Mouse (Mus musculus) kidney, adult 18-20 months (tissue): ENCODE measurements at regions not wholly inside any gene's neighbourhood (a gene's known extent, or its start where the extent isn't known, plus 50 kb on each side); places are given as distances from the start of the nearest gene placed in this dataset.

Experiments
- DNase-seq: peaks from one replicate; pipeline ENCODE4 v3.0.0; 2021

DNA sequence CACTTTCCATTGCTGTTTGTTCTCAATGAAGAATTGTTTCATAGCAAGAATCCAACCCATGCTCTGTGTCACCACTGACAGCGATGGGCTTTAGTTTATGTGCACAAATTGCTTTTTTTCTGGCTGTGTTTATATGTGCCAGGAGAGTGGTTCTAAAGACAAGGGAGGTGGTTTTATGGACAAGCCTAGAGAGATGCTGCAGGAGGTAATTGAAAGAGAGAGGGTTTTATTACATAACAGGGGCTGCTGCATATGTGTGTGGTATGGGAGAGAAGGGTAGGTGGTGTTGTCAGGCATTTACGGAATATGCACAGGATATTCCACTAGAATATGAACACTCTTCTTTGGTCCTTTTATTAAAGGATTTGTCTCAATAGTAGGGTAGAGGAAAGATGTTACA, 340.2 kb downstream of the Btg1 start:
- DNase-seq = no peak

- DNase-seq = no peak
Observed at GRCm38 (mm10) chr10:96969825-96970224, 353.0 kb downstream of the Btg1 start.

DNA sequence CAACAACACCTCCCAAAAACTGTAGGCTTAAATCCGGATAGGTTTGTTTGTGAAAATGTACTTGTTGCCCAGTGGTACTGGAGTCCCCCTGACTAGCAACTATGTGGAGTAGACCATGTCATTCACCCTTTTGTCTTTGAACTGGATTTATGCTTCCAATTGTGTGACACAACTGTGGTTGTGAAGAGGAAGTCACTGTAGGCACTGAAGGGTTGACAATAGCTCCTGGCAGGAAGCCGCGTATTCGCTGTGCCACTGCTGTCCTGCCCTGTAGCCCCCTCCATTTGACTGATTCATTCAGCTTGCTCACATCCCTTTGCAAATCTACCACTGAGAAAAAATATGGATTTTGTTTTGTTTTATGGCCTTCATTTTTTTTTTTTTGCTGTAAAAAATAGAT, 353.9 kb downstream of the Btg1 start:
- no peak for DNase-seq

GRCm38 (mm10) chr10:96971810-96972209, 355.0 kb downstream of the Btg1 start:
- no peak for DNase-seq

DNA sequence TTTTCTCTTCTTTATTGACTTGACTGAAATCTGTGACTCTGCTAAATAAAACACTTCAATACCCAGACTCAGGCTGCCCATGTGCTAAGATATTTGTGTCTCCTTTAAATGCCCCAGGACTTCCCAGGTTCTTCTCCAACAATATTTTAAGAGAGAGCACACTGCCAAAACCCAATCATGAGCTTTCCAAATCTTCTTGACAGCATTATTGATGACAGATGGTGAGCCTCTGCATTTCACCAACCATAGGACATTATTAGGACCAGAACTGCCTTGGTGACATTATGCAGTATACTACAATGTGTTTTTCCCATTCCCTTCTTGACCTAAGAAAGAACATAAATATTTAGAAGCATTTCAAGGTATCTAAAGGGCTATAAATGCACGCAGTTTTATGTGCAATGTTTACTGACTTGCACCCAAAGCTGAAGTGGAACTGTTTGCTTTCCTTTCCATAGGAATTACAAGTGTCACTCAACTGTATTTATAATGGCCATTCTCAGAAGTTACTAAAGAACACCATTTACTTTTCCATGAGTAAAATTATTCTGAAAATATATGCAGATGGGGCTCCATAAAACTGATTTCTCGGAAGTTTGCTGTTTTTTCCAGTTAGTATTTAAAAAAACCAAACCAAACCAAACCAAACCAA, 357.6 kb downstream of the Btg1 start:
- no peak for DNase-seq

GRCm38 (mm10) chr10:96976691-96977090, 359.9 kb downstream of the Btg1 start:
- DNase-seq = no peak

DNA sequence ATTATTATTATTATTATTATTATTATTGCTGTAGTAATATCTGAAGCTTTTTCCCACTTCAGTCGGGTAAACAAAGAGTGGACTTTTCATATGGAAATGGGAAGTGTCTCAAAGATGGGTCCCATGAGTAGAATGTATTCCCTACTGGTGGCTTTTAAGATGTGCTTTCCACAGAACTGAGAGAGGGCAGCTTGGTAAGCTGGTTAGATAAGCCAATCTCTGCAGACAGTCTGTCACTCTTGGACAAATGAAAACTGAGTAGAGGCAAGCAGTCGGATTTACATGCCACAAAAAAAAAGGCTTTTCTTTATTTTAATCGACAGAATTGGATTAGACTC, 363.7 kb downstream of the Btg1 start:
- DNase-seq = no peak

DNA sequence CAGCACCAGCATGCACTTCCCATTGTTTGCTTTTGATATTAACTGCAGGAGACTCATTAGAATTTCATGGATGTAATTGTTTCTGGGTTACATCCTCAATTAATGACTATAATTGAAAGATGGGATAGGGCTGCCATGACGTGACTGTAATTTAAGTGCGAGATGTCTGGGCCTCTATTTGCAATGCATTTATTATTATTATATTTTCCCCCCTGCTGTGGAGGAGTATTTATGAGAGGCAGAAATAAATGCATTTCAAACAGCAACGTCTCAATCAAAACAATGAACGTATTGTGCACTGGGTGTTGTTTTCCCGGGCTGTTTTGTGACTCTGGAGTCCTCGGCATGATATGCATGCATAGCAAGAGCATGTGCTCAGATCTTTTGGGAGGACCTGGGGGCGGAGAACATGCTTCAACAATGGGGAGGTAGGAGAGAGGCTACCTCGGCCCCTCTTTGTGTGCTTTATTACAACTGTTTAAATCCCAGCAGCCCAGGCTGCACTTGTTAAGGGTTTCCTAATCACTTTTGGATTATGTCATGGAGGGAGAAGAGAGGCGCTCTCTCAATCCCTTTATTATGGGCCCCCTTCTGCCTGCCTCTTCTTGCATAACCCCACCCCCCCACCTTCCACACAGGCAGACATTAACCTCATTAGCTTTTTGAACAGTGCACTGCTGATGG, 364.2 kb downstream of the Btg1 start:
- no peak for DNase-seq

GRCm38 (mm10) chr10:96981516-96981869, 364.7 kb downstream of the Btg1 start:
- no peak for DNase-seq

- DNase-seq = no peak
Observed at GRCm38 (mm10) chr10:97000871-97001270, 384.1 kb downstream of the Btg1 start.

DNA sequence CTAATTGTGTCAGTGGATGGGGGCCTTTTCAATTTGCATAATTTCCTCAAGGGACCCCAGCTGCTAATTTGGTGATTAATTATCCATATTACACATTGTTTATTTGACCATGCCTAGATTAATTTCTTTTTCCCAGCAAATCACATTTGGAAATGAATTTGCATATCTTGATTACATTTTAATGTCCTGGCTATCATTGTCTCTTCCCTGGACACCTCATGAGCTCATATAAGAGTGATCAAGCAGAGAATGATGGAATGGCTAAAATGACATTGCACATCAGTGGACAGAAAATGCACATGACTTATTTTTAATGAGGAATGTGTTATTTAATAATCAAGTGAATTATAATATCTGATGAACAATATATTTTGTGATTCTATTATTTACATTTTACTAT, 392.1 kb downstream of the Btg1 start:
- no peak for DNase-seq

DNA sequence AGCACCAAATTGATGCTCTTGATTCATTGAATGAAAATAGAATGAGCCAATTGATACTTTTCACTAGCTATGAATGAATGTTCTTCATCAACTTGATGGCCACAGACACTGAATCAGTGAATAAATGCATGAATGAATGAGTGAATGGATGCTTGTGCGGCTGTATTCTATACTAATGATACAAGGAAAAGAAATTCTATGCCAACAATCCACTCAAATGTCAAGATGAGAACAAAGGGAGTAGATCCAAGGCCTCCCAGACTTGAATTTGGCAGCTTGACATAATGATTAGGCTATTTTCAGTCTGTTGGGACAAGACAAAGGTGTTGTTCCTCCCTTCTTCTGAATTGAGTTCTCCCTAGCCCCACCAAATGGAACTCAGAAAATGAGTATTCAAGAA, 393.1 kb downstream of the Btg1 start:
- no peak for DNase-seq

DNA sequence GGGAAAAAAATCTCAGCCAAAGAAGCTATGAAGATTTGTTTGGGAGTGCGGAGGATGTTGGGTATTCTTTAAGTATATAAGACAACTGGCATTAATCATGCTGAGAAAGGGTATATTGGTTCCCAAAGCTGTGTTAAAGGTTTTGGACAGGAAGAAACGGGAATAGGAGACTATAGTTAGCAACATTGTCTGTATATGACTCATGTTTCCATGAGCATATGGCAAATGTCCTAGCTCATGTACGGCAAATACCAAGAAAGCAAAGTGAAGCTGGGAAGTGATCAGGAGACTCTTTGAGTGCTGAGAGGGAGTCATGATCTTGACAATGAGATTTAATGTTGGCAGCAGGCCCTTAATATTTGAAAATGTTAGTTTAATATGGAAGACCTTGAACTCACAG, 401.8 kb downstream of the Btg1 start:
- DNase-seq = no peak

- DNase-seq = no peak
Observed at GRCm38 (mm10) chr10:97028776-97029175, 412.0 kb downstream of the Btg1 start.

- DNase-seq = no peak
Observed at GRCm38 (mm10) chr10:97030996-97031395, 414.2 kb downstream of the Btg1 start.

DNA sequence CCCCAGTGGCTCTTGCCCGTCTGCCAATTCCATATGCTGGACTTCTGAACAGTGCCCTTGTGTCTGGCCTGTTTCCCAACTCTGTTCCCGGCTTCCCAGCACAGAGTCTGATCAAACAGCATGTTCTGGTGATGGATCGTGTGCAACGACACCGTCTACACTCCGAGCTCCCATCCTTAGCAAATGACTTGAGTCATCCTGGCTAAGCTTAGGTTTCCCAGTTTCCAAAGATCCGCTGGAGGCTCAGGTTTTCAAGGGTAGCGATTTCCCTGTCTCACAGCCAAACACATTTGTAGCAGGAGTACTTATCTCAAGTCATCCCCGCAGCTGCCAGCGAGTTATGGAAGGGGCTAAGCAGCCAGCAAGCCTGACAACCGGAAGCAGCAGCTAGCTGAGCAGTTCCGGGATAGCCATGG, 418.6 kb downstream of the Btg1 start:
- no peak for DNase-seq

DNA sequence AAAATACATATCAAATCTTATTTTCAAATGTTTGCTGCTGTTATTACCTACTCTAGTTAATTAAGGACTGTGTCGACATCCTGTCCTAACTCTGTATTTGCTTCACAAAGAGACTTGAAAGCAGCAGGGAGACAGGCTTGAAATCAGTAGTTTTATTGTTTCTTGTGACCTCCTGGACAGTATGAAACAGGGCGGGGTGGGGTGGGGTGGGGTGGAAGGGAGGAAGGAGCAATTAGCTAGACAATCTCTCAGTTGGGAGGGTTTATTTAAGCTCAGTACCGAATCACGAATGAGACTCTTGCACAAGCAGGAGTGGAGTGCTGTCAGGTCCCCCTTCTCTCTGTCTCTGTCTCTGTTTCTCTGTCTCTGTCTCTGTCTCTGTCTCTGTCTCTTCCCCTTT, 421.2 kb downstream of the Btg1 start:
- DNase-seq = no peak

DNA sequence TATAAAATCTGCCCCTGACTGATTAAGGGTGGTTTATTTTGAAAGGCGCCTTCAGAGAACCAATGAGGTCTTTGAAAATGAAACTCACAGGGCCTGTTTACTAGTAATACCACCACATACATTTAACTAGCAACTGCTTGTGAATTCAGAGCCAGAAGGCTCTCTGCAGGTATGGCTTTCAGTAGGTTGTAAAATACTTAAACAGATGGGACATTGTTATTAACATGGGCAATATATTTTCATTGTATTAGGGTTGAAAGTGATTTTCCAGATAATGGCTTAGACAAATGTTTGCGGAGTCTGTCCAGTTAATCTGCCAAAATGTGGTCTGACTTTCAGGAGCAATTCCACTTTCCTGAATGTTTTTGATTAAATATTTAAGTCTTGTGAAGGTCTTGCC, 430.8 kb downstream of the Btg1 start:
- DNase-seq = no peak

DNA sequence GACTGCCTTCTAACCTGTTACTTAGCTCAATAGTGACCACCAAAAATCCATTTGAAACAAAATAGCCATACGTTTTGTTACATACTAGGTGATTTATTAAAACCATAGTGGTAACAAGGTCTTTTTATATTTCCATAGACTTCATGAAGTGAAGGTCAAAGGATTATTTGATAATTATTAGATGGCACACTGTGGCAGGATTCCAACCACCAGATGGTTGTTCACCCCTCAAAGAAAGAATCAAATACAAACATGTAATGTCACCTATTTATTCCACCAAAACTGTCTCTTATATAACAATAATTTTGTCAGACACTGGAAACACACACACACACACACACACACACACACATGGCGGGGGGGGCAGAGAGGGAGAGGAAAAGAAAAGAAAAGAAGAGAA, 431.2 kb downstream of the Btg1 start:
- no peak for DNase-seq

- no peak for DNase-seq
Observed at GRCm38 (mm10) chr10:97054472-97054871, 424.9 kb upstream of the Dcn start.

DNA sequence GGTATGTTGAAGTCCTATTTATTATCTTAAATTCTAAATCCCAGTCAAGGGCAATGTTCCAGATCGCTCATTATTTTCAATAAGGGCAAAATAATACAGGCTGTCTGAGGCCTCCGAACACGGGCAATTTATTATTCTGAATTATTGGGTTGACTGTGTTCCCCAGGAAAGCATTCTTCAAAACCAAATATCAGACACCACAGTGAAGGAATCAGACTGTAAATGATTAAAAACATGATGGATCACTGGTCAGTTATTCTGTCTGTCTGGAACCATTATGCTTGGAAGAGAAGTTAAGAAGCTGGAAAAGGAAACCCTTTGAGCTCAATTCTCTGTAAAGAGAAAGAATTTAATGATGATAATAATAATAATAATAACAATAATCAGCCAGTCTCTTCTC, 417.4 kb upstream of the Dcn start:
- no peak for DNase-seq

- DNase-seq = no peak
Observed at GRCm38 (mm10) chr10:97064546-97064945, 414.9 kb upstream of the Dcn start.

GRCm38 (mm10) chr10:97078022-97078473, 401.4 kb upstream of the Dcn start:
- no peak for DNase-seq

DNA sequence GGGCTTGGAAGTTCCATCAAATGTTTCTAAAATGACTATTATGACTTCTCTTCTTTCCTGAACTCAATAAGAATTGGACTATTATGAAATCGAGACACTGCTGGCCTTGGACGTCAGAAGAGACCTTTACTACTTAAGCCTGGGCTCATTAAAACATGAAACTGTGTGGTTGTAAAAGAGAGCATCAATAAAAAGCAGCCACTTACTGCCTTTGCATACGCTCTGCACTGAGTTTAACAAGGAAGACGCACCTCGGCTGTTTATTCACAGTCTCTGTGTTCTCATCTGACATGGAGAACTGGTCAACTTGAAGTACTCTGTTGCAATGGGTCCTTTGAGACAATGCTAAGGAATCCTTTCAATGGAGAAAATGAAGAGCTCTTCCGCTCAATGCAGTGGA, 399.8 kb upstream of the Dcn start:
- DNase-seq = no peak

DNA sequence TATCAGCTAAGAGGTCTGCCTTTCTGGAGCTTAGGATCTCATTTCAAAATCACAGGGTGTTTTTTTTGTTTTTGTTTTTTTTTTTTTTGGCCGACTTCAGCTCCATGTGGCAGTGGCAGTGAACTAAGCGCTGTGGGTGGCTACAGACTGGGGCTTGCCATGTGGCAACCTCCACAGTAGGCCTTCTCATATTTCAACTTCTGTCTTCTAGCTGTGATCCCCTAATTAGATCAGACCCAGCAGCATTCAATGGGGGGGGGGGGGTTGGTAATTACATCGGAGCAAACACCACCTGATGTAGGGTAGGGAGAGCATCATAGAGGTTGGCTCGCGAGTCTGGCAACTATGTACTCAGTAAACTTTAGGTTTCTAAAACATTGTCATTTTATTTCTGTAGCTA, 392.1 kb upstream of the Dcn start:
- no peak for DNase-seq
